Mouse (Mus musculus) central nervous system, embryonic 11.5 days (tissue): ENCODE results near the gene Paqr3. TPM values are rescaled to one million over a fixed set of nuclear protein-coding genes. Genes with fewer than 3 reads are reported as not detected.

Experiments used
- polyA plus RNA-seq: library from polyadenylated mRNA; depleted of rRNA; stranded (reverse); fragments of >200 nt; gene quantifications from 2 replicates; pipeline ENCODE4 v1.2.3, GENCODE M21; 2012; rRNA removed

Paqr3 gene
- 10.8 and 14.4 TPM in 2 replicates for polyA plus RNA-seq

GRCm38 (mm10) chr5:97111207-97111910, at the start of gene Paqr3:
Gene Paqr3, minus strand, starts transcription at chr5:97111596.

Other genes with a start within 250 kb of the Paqr3 start
- 4.9 and 7.9 TPM in 2 replicates for gene Bmp2k, start 113.9 kb downstream of the Paqr3 start, polyA plus RNA-seq